Mouse (Mus musculus) retina, adult 2 months (tissue): ENCODE data around the gene BC051019.

Experiments used
- DNase-seq: peaks from one replicate; pipeline ENCODE4 v3.0.0-alpha.2; 2012; ENCODE audit warnings: low read depth, low spot score

The BC051019 gene

DNA sequence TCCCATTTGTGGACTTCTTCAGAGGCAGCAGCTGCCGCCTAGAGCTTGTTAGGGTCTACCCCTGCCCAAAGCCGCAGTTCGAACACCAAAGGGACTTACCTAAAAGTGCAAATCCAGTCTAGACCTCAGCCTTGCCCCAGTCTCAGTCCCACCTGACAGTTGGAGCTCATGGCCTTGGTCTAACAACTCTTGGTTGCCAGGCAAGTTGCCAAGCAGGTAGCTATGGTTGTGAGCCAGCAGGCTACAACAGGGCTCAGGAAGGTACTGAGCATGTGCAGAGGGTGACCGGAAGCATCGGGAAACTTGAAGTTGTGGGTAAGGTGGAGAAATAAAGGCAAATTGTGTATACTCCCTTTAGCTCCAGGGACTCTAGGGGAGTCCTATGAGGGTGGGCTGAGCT, at the start of gene BC051019:
Gene BC051019, minus strand, starts transcription at position 154 of the 400 bp plus-strand sequence.
- DNase-seq = no peak

DNA sequence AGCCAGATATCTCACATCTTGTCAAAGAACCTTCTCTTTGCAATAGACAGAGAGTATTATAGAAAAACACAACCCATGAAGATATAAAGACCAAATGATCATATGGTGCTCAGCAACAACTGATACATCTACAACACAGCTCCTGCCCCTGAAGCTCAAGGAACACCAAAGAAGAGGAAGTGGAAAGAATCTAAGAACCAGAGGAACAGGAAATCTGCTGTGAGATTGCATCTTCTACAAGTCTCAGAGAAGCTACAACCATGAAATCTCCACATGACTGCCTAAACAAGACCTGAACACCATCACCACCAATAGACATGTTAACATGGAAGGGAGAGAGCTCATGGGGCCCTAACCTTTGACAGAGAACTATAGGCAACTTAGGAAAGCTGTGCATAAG, 48.6 kb upstream of the BC051019 start:
- no peak for DNase-seq

DNA sequence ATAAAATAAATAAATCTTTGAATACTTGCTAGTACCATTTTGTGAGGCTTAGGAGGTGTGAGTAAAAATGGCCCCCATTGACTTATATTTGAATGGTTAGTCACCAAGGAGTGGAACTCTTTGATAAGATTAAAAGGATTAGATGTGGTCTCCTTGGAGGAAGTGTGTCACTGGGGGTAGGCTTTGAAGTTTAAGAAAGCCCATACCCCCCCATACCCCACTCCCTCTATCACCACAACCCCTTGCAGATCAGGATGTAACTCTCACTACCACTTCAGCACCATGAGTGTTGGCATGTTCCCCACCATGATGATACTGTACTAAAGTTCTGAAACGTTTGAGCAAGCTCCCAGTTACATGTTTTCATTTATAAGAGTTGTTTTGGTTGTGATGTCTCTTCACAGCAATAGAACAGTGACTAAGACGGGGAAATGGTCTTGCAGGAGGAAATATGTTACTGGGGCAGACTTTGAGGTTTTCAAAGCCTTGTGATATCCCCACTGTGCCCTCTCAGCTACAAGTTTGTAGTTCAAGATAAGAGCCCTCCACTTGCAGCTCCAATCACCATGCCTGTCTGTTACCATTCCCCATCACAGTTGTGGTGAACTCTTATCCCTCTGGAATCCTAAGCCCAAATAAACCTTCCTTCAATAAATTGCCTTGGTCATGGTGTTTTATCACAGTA, 45.2 kb upstream of the BC051019 start:
- no peak for DNase-seq

DNA sequence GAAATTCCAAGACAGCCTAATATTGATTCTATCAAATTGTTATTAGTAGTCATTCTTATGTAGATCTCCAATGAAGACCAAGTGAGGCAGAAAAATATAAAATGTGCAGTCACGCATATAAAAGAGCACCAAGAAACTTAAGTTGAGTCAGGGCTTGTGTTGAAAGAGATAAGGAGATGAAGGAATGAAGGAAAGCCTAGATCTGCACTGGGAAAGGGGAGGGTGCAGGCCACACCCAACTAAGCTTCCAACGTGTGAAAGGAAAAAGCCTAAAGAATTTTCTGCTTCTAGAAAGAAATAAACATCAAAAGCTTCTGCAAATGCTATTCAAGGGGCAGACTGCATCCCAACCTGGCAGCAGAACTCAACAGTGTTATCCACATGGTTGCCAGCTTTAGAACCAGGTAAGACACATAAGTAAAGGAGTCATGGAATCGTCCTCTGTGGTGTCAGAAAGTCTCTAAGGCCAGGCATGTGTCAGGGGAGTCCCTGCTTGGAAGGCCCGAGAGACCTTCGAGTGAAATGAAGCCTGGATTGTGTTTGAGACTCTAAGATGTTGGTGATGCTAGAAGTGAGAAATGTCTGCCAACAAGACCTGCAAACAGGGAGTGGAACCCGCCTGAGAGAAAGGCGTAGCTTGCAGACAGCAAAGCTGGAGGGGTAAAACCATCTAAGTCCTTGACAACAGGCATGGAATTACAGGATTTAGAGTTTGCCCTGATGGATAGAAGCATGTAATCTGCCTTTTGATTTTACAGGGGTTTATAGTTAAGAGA, 44.1 kb upstream of the BC051019 start:
- no peak for DNase-seq

DNA sequence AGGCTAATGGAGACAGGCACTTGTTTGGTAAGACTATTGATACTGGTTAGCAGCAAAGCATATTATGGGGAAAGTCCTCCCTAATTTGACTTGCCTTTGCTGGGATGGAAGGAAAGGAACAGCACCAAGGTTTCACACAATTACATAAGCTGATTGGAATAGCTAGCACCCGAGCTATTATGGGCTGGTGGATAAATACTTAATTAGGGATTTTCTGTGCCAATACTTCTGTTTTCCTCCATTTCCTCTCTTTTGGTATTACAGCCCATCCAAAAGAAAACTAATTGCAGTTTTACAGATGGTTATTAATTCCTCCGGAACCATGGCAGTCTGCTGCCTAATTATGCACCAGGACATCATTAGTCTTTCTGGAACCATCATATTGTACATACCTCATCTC, 40.4 kb upstream of the BC051019 start:
- DNase-seq = no peak

DNA sequence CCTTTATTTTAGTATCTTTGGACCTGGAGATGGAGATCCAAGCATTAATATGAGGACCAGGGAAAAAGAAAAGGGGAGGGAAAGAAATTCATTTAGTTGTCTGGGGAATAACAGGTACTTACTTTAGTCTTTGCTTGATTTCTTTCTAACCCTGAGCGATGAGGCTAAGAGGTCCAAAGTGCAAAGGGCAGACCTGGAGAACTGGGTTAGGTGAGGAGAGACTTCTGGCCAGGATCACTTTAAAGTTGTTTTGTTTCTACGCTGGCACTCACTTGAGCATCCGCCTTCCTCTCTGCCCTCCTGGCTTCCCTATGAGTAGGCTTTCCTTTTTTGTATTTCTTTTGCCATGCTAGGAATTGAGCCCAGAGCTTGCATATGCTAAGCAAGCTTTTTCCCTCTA, 32.6 kb upstream of the BC051019 start:
- DNase-seq = no peak

DNA sequence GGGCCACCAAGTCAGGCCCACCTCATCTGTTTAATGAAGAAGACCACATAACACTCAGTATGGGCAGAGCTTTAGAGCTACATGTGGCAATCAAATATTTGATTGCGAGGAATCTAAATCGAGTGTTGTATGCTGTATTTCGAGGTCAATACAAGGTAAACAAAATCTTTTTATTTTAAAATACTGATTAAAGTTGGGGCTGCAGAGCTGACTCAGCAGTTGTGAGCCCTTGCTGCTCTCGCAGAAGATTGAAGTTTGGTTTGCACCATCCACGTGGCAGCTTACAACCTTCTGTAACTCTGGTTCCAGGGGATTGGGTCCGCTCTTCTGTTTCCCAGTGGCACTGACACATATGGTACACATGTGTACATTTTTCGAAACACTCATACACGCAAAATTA, 30.4 kb upstream of the BC051019 start:
- no peak for DNase-seq

DNA sequence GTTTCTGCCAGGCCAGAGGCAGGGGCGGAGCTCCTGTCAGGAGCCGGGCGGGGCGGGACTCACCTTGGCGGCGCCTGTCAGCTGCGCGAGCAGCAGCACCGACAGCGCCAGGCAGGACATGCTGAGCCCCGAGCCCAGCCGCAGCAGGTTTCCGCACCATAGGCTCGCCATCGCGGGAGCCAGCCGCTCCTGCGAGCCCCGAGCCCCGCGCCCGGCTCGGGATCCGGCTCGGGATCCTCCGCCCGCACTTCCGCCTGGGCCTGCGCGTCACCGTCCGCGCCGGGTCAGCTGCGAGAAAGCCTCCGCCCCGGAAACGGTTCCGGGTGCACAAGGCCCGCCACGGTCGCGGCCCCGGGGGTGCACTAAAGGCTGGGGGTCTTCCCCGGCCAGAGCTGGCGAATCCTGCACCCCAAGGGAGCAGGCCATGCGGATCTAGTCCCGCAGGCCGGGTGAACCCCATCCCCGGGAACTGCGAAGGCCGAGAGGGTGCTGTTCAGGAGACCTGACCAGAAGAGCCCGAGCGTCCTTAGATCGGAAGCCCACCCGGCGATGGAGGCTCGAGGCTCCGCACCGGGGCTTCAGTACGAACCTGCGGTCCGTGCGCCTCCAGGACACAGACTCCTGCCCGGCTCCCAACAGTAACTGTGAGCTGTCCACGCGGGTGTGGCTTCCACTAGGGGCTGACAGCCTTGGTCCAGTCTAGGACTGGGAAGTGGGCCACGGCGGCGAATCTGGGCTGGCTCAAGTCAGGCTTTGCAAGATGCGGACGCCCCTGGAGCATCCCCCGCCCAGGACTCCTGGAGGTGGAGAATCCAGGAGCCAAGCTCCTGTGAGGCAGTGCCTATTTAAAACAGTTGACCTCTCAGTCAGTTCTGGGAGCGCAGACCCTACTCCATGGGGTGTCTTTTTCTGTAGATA, 28.6 kb upstream of the BC051019 start, which contains the start of gene Tmem9b:
Gene Tmem9b, minus strand, starts transcription at position 868 of the 918 bp plus-strand sequence.
- peak; percentile 64 for DNase-seq

DNA sequence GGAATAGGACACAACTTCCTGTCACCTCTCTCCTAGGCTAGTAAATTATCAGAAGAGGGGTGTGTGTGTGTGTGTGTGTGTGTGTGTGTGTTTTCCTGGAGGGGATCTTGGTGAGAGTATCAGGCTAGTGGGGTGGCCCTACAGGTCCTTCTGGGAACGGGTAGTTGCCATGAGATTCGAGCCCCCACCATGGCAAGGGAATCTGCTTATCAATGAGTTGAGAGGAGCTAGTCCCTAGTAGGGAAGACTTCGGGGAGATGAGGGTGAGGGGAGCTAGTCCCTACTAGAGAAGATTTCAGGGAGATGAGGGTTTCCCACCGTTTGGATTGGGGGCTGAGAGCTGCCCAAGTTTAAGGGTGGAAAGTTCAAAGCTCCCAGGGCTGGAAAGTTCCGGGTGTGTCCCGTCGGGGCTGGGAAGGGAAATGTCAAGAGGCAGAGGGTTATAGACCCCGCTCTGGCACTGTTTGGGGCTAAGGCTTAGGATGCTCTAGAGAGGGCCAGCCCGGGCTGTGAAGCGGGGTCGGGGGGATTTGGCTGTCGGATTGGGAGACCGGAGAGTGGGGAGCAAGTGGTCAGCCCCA, 27.9 kb upstream of the BC051019 start:
- DNase-seq = no peak

DNA sequence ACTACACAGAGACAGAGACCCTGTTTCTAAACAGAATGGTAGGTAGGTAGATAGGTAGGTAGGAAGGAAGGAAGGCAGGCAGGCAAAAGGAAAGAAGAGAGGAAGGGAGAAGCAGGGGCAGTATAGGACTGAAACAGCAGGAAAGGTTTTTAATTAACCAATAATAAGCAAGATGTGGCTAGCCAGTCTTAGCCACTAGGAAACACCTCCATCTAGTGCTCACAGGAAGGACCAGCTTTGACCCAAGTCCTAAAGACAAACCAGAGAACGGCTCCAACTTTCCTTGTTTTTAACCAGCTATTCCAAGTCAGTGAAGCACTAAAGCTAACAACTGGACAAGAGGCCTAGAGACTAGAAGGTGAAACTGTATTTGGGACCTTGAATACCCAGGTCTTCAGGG, 24.1 kb upstream of the BC051019 start:
- no peak for DNase-seq

DNA sequence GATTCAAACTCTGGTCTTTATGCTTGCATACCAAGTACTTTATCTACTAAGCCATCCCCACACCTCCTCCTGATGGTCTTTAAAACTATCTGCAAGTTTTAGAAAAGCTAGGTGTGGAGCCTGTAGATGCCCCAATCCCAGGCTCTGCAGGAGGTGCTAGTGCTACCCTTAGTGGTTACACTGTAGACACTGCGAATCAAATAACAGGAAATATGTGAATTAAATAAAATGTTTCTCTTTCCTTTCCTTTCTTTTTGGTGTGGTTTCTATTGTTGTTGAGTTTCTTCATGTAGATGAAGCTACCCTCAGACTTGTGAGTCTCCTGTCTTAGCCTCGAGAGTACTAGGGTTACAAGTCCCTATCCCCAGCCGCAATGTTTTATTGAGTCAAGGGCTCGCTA, 18.1 kb upstream of the BC051019 start:
- DNase-seq = no peak

DNA sequence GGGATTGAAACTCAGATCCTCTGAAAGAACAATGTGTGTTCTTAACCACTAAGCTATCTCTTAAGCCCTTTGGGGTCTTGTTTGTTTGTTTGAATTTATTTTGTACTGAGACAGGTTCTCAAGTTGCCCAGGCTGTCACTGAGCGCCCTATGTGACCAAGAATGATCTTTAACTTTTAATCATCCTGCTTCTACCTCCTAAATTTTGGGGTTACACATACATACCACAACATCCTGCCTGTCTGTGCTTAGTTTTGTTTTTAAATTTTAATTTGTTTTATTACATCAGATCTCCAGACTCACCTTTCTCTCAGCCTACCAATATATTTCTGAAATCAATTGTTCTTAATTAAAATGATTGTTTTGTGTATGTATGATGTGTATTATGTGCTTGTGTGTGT, 17.4 kb upstream of the BC051019 start:
- DNase-seq = no peak

DNA sequence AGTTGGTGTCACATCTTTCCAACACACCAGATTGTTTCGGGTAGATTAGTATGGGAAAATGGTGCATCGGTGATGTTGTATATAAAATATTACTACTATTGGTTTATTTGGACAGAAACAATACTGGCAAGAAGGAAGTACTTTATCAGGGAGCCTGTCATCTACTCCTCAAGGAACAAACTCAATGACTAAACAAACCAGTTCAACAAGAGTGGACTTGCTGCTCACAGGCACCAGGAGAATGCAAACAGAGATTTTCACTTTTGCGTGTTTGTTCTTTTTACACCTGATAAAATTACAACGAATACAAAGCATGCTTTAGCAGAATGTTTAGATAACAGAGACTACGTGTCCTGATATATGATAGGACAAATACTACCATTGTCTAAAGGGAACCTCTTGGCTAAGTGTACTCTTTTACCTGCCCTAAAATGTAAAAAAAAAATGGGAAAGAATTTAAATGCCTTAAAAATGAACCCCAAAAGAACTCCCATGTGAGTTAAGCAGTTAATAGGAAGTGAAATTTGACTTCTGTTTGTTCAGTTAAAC, 16.2 kb upstream of the BC051019 start:
- no peak for DNase-seq

DNA sequence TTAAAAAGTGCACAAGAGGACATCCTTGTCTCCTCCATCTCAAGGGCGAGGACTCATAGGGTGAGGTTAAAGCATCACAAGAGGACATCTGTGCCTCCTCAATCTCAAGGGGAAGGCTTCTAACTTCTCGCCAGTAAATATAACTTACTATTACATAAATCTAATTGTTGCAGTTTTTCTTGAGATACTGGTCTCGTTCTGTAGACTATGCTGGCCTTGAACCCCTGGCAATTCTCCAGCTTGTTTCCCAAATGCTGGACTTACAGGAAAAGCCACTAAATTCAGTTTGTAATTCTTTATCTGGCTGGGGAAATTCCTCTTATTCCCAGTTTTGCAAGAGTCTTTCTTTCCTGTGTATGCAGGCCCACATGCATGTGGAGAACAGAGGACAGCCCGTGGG, 11.2 kb upstream of the BC051019 start:
- no peak for DNase-seq

DNA sequence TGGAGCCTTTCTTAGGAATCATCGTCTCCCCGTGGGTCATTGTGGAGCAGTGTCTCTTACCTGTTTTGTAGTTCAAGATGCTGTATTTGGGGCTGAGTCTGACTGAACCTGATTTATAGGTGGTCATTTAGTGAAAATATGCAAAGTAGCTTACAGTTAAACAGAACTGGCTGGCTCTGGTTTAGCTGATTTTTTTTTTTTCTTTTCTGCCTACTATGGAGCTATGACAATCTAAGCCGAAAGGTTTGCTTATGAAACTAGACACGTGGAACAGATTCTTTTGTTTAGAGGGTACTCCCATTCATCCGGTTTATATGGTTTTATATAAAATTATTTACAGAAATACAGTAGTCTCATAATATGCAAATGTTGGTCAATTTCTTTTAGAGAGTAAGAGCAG, 8.0 kb upstream of the BC051019 start, which contains the start of gene Ascl3:
Gene Ascl3, minus strand, starts transcription at position 101 of the 400 bp plus-strand sequence.
- no peak for DNase-seq

DNA sequence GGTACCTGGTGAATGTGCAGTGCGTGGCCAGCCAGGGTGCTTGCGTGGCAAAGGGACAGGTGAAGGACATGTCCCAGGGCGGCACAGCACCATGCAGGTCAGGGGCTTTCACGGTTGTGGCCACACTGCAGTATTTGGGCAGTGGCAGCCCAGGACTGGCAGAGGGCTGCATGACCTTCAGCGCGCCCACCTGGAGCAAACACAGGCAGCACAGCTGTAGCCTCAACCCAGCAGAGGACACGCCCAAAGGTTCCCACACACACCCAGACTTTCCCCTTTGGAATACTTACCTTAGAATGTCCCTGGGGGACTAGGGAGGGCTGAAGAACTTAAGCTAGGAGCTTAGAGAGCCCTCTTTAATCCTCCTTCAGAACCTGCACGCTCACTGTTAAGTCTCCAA, 536 bp downstream of the BC051019 start:
- peak; percentile 63 for DNase-seq

DNA sequence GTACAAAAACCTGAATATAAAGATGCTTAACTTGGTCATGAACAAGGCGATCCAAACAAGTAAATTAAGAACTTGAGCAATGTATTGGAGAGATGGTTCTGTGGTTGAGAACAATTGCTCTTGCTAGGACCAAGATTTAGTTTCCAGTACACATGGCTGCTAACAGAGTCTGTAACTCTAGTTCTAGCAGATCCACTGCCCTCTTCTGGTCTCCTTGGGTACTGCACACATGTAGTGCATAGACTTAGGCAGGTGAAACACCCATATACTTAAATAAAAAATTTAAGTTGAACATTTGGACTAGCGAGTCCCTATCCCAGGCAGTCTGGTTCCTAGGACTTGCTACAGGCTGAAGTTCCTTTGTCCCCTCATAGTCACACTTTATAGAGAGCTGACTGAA, 1.0 kb downstream of the BC051019 start:
- DNase-seq = no peak

DNA sequence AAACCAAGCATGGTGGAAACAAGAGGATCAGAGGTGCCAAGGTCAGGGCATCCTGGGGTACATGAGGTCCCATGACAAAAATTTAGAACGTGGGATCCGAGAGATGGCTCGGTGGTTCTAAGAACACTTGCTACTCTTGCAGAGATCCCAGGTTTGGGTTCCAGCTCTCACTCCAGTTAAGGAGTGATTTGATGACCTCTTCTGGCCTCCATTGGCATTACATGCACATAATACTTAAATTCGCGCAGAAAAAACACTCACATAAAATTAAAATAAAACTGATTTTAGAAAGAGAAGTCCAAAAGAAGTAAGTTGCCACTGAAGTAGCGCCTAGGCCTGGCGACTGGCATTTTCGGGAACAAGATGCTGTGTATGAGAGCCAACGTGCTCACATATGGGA, 4.4 kb downstream of the BC051019 start:
- DNase-seq = no peak

DNA sequence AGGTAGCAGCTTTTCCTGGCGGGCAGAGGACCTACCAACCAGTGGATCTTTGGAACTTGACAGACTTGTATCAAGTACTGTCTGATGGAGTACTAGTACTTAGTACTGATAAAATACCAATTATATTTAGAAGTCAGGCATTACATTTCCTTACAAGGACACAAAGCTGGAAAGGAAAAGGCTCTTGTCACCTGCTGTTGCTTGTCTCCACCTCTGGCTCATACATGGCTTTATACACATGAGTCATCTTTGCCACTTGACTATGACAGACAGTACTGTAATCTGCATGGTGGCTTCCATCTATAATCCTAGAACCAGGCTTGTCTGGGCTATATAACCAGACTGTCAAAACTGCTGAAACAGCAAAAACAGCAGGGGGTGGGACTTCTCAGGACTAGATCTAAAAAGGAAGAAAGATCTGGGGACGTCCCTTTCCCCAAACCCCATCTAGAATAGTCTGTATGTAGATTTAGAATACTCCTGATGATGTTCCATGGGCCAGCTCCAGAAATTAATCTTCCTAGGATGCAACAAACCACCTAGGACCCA, 10.1 kb downstream of the BC051019 start:
- no peak for DNase-seq

DNA sequence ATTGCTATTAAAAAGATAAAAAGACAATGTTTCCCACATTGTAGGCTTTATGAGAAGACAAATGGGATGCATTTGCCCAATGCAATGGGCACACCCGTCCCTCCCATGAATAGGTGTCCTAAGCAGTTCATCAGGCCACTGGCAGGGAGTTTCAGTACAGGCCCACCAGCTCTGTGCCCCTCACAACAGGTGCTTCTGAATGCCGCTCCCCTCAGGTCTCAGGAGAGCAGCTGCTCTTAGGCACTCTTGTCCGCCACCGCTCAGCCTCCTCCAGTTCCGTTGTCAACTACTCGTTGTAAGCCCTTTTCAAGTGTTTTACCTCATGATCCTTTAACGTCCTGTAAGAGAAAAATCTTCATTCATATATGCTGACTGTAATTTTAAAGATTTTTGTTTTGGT, 11.5 kb downstream of the BC051019 start:
- DNase-seq = no peak

DNA sequence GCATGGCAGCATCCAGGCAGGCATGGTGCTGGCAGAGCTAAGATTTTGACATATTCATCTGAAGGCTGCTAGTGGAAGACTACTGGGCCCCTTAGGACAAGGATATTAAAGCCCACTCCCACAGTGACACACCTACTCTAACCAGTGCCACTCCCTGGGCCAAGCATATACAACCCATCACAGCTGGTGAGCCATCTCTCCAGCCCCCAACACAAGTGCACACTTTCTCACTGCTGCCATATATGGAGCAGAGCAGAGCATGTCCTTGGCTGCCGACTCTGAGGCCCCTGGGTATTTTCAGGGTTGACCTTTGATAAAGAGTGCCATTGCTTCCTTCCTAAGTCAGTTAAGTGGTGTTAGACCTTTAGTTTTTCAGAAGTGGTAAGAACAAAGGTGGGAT, 13.6 kb downstream of the BC051019 start:
- no peak for DNase-seq
